Mouse (Mus musculus) heart, embryonic 11.5 days (tissue): ENCODE measurements around the gene Dhps. TPM values are rescaled to one million over a fixed set of nuclear protein-coding genes. Genes with fewer than 3 reads are reported as not detected.

Experiments
- ATAC-seq: fragments of 200-750 bp; cut with Nextera tagmentation; replicated peaks from 2 replicates; pipeline ENCODE4 v1.8.0; 2017; ENCODE audit warnings: moderate library complexity; ENCODE audit not compliant: insufficient number of reproducible peaks, low FRiP score, low TSS enrichment
- H3K27ac ChIP-seq: fragments of 300-500 bp; sonication (generic); 2 replicates; pipeline ENCODE4 v1.5.1; 2014; ENCODE audit warnings: mild to moderate bottlenecking, low read depth, low read length
- H3K27me3 ChIP-seq: fragments of 300-500 bp; sonication (generic); 2 replicates; pipeline ENCODE4 v1.6.1; 2014; ENCODE audit warnings: mild to moderate bottlenecking, low read length, mixed read lengths; ENCODE audit not compliant: control insufficient read depth, insufficient read depth
- H3K36me3 ChIP-seq: fragments of 300-500 bp; sonication (generic); 2 replicates; pipeline ENCODE4 v1.6.1; 2014; ENCODE audit warnings: mild to moderate bottlenecking, low read length, moderate library complexity, mixed read lengths; ENCODE audit not compliant: control insufficient read depth, insufficient read depth
- H3K4me1 ChIP-seq: fragments of 300-500 bp; sonication (generic); 2 replicates; pipeline ENCODE4 v1.6.1; 2014; ENCODE audit warnings: low read length; ENCODE audit not compliant: control insufficient read depth, insufficient read depth
- H3K4me2 ChIP-seq: fragments of 300-500 bp; sonication (generic); 2 replicates; pipeline ENCODE4 v1.6.1; 2014; ENCODE audit warnings: mild to moderate bottlenecking, moderate library complexity
- H3K4me3 ChIP-seq: fragments of 300-500 bp; sonication (generic); 2 replicates; pipeline ENCODE4 v1.5.1; 2014; ENCODE audit warnings: low read depth, low read length
- H3K9ac ChIP-seq: fragments of 300-500 bp; sonication (generic); 2 replicates; pipeline ENCODE4 v1.6.1; 2014; ENCODE audit warnings: mild to moderate bottlenecking, low read depth, low read length, moderate library complexity
- H3K9me3 ChIP-seq: fragments of 300-500 bp; sonication (generic); replicated peaks from 2 replicates; pipeline ENCODE4 v1.6.1; 2016; ENCODE audit warnings: low read length; ENCODE audit not compliant: control insufficient read depth
- WGBS: fragments of 180-500 bp; shearing (Covaris S2); extraction: QIAGEN DNeasy Blood & Tissue Kit; methylation state at CpG from one replicate; pipeline ENCODE4 v1.1.7; 2014; ENCODE audit not compliant: insufficient replicate concordance; 5-methylcytosine and 5-hydroxymethylcytosine counted together
- polyA plus RNA-seq: library from polyadenylated mRNA; unstranded; fragments of >200 nt; fragmentation: Nextera tagmentation; extraction: Ambion mirVana; gene quantifications from 2 replicates; pipeline ENCODE4 v1.2.1, GENCODE M21; 2014

Dhps gene
- polyA plus RNA-seq, 1 experiment from 2014 or later, result 60.0 TPM

DNA sequence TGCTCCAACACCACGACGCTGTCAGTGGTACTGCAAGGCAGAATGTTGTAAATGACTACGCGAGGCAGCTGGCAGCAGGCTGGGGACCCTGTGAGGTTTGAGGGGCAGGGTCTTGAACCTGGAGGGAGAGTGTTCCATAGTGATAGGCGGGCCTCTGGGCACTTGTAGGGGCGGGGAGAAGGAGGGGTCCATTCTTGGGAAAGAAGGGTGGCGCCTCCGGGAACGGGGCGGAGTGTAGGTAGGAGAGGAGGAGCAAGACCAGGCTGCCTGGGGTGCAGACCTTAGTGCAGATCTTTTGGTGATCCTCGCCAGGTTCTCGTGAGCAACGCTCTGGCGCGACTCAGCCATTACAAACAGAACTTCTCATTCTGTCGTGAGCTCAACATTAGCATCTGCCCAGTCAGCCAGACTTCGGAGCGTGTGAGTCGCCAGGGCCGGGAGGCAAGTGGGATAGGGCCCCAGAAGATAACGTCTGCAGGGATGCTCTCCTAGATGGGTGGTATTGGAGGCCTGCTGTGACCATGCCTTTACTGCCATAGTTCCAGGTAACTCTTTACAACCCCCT, 20.1 kb downstream of the Dhps start:
- no peak overlapping the region for H3K4me3 ChIP-seq
- 23% methylated on average over 21 of the region's 21 CpGs for WGBS
- H3K36me3 ChIP-seq, result peaks cover 5% of the 10 kb centered on the region; the same call in 1 of the 2 replicates
- no peak for ATAC-seq
- H3K27me3 ChIP-seq, result no peaks in the 10 kb centered on the region
- no peak overlapping the region for H3K27ac ChIP-seq
- H3K4me1 ChIP-seq, result no peaks in the 10 kb centered on the region
- no peak overlapping the region for H3K9ac ChIP-seq
- no peaks in the 10 kb centered on the region for H3K9me3 ChIP-seq
- no peak overlapping the region; the same call in 1 of the 2 replicates for H3K4me2 ChIP-seq

DNA sequence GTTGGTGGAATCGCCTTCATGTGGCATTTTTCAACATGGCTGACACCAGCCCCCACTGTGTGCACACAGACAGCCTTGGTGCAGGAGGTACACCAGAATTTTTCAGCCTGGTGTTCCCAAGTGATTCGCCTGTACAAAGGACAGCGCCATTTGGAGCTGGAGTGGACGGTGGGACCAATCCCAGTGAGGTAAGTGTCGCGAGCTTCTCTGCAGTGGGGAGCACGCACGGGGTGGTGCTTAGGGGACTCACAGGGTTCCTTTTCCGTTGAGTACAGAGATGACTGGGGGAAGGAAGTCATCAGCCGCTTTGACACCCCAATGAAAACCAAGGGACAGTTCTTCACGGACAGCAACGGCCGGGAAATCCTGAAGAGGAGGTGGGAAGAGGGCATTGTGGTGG, 23.5 kb downstream of the Dhps start:
- no peak for ATAC-seq
- H3K4me1 ChIP-seq, result no peaks in the 10 kb centered on the region
- no peaks in the 10 kb centered on the region for H3K27me3 ChIP-seq
- H3K9ac ChIP-seq, result no peak overlapping the region
- H3K27ac ChIP-seq, result no peak overlapping the region
- WGBS, result 88% methylated on average over 13 of the region's 13 CpGs
- H3K36me3 ChIP-seq, result peaks cover 8% of the 10 kb centered on the region; the same call in 1 of the 2 replicates
- H3K4me2 ChIP-seq, result no peak overlapping the region
- H3K4me3 ChIP-seq, result no peak overlapping the region
- no peaks in the 10 kb centered on the region for H3K9me3 ChIP-seq

DNA sequence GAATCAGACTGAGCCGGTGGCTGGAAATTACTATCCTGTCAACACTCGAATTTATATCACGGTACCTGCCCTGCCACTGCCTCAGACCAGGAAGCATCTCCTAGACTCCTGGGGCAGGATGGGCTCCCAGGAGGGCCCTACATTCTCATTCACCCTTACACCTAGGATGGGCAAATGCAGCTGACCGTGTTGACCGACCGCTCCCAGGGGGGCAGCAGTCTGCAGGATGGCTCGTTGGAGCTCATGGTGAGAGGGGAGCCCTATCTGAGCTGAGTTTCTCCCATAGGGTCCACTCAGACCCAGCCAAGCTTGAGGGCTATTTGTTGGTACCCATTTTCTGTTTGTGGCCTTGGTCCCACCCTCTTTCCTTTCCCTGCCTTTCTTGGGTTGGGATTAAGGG, 24.0 kb downstream of the Dhps start:
- H3K27me3 ChIP-seq, result no peaks in the 10 kb centered on the region
- WGBS, result 90% methylated on average over 7 of the region's 7 CpGs
- H3K4me1 ChIP-seq, result no peaks in the 10 kb centered on the region
- ATAC-seq, result no peak
- H3K4me2 ChIP-seq, result no peak overlapping the region
- H3K9me3 ChIP-seq, result no peaks in the 10 kb centered on the region
- peaks cover 8% of the 10 kb centered on the region; the same call in 1 of the 2 replicates for H3K36me3 ChIP-seq
- H3K4me3 ChIP-seq, result no peak overlapping the region
- H3K27ac ChIP-seq, result no peak overlapping the region
- no peak overlapping the region for H3K9ac ChIP-seq

DNA sequence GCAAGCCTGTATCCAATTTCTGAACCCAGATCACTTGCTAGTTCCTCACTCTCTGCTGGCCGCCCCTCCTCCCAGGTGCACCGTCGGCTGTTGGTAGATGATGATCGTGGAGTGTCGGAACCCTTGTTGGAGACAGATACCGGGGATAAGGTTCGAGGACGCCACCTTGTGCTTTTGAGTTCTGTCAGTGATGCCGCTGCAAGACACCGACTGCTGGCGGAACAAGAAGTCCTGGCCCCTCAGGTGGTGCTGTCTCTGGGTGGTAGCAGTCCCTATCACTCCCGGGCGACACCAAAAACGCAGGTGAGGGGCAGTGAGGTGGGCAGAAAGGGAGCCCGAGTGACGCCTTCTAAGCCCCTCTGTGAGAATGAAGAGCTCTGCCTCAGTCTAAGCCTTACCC, 24.6 kb downstream of the Dhps start:
- no peaks in the 10 kb centered on the region for H3K9me3 ChIP-seq
- H3K4me3 ChIP-seq, result no peak overlapping the region
- 86% methylated on average over 16 of the region's 16 CpGs for WGBS
- H3K27me3 ChIP-seq, result no peaks in the 10 kb centered on the region
- H3K27ac ChIP-seq, result no peak overlapping the region
- peaks cover 8% of the 10 kb centered on the region; the same call in 1 of the 2 replicates for H3K36me3 ChIP-seq
- H3K9ac ChIP-seq, result no peak overlapping the region
- H3K4me2 ChIP-seq, result no peak overlapping the region
- H3K4me1 ChIP-seq, result no peaks in the 10 kb centered on the region
- no peak for ATAC-seq

DNA sequence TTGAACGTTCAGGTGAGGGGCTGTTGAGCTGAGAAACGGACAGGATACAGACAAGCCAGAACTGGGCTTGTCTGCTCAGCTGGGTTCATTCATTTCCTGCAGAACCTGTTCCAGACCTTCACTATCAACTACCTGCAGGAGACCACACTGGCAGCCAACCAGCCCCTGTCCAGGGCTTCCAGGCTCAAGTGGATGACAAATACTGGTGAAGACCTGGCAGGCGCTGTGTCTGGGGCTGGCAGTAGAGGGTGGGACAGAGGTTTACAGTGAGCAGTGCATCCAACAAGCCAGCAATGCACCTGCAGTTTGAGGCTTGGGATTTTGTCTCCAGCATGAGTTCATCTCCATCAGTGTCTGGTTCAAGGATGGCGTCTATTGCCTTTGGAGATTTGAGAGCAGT, 25.3 kb downstream of the Dhps start:
- Histone ChIP-seq H3K36me3 (peaks cover 8% of the 10 kb centered on the region; the same call in 1 of the 2 replicates), H3K27me3 (no peaks in the 10 kb centered on the region), H3K4me3 (no peak overlapping the region), H3K4me2 (no peak overlapping the region), H3K9me3 (no peaks in the 10 kb centered on the region), H3K27ac (no peak overlapping the region), H3K4me1 (no peaks in the 10 kb centered on the region), H3K9ac (no peak overlapping the region)
- WGBS, result 82% methylated on average over 4 of the region's 4 CpGs
- ATAC-seq, result no peak

DNA sequence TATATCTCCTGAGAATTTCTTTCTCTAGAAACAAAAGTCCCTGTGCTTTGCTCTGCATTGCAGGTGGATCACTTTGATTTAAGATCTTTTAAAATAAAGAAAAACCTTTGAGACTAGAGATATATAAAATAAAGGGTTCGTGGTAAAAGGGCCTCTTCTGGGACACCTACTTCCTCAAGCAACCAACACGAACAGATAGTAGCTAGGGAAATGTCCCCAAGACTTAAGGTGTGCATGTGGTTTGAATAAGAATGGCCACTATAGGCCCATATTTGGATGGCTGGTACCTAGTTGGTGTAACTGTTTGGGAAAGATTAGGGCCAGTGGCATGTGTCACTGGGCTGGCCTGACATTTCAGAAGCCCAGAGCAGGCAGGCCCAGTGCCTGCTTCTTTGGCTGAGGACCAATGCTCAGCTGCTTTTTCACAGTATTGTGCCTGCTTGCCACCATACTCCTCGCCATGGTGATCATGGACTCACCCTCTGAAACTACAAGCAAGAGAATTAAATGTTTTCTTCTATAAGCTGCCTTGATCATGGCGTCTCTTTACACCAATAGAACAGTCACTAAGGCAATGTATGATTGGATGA, 28.6 kb downstream of the Dhps start:
- Histone ChIP-seq H3K4me2 (no peak overlapping the region), H3K9me3 (no peaks in the 10 kb centered on the region), H3K4me3 (no peak overlapping the region), H3K4me1 (no peaks in the 10 kb centered on the region), H3K9ac (no peak overlapping the region), H3K27me3 (no peaks in the 10 kb centered on the region), H3K36me3 (peaks cover 8% of the 10 kb centered on the region; the same call in 1 of the 2 replicates), H3K27ac (no peak overlapping the region)
- 73% methylated on average over 4 of the region's 4 CpGs for WGBS
- no peak for ATAC-seq

- WGBS, result 89% methylated on average over 10 of the region's 10 CpGs
- no peak for ATAC-seq
- no peak overlapping the region for H3K9ac ChIP-seq
- H3K4me3 ChIP-seq, result no peak overlapping the region
- no peak overlapping the region for H3K27ac ChIP-seq
- no peaks in the 10 kb centered on the region for H3K4me1 ChIP-seq
- H3K4me2 ChIP-seq, result no peak overlapping the region
- no peaks in the 10 kb centered on the region for H3K27me3 ChIP-seq
- no peaks in the 10 kb centered on the region; the same call in 1 of the 2 replicates for H3K9me3 ChIP-seq
- peaks cover 9% of the 10 kb centered on the region for H3K36me3 ChIP-seq
Measured at GRCm38 (mm10) chr8:85113241-85113640, 41.7 kb downstream of the Dhps start.

DNA sequence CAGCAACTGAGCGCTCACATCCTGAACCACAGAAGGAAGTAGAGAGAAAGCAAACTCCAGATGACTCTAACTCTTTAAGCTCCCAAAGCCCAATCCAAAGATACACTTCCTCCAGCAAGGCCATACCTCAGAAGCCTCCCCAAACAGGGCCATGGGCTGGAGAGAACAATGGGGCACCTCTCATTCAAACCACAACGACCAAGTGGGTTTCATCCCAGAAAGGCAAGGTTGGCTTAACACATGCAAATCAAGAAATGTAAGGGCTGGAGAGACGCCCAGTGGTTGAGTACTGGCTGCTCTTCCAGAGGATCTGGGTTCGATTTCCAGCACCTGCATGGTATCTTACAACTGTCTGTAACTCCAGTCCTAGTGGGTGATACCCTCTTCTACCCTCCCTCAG, 43.9 kb downstream of the Dhps start:
- H3K36me3 ChIP-seq, result no peaks in the 10 kb centered on the region
- 69% methylated on average over 4 of the region's 4 CpGs for WGBS
- no peaks in the 10 kb centered on the region for H3K27me3 ChIP-seq
- ATAC-seq, result no peak
- no peak overlapping the region for H3K4me2 ChIP-seq
- no peak overlapping the region for H3K9ac ChIP-seq
- no peaks in the 10 kb centered on the region for H3K9me3 ChIP-seq
- no peak overlapping the region for H3K4me3 ChIP-seq
- no peaks in the 10 kb centered on the region for H3K4me1 ChIP-seq
- no peak overlapping the region for H3K27ac ChIP-seq

- Histone ChIP-seq H3K9me3 (no peaks in the 10 kb centered on the region), H3K9ac (no peak overlapping the region), H3K27me3 (no peaks in the 10 kb centered on the region), H3K27ac (no peak overlapping the region), H3K36me3 (no peaks in the 10 kb centered on the region), H3K4me1 (no peaks in the 10 kb centered on the region), H3K4me3 (no peak overlapping the region), H3K4me2 (no peak overlapping the region)
- no peak for ATAC-seq
- WGBS, result 85% methylated on average over 7 of the region's 7 CpGs
Measured at GRCm38 (mm10) chr8:85116984-85117383, 45.4 kb downstream of the Dhps start.
